Mouse (Mus musculus) heart, embryonic 12.5 days (tissue): ENCODE results near the gene Calml3. TPM values are rescaled to one million over a fixed set of nuclear protein-coding genes. Genes with fewer than 3 reads are reported as not detected.

Source experiments
- ATAC-seq: fragments of 200-750 bp; cut with Nextera tagmentation; 2 replicates; pipeline ENCODE4 v1.8.0; 2017; ENCODE audit warnings: moderate TSS enrichment, moderate library complexity; ENCODE audit not compliant: insufficient number of reproducible peaks, low FRiP score
- H3K27ac ChIP-seq: fragments of 300-500 bp; sonication (generic); 2 replicates; pipeline ENCODE4 v1.5.1; 2016; ENCODE audit warnings: mild to moderate bottlenecking, moderate library complexity; ENCODE audit not compliant: poor library complexity, severe bottlenecking
- H3K27me3 ChIP-seq: fragments of 300-500 bp; sonication (generic); replicated peaks from 2 replicates; pipeline ENCODE4 v1.6.1; 2016; ENCODE audit warnings: mild to moderate bottlenecking, moderate library complexity
- H3K36me3 ChIP-seq: fragments of 300-500 bp; sonication (generic); 2 replicates; pipeline ENCODE4 v1.6.1; 2016; ENCODE audit warnings: mild to moderate bottlenecking, moderate library complexity
- H3K4me1 ChIP-seq: fragments of 300-500 bp; sonication (generic); replicated peaks from 2 replicates; pipeline ENCODE4 v1.6.1; 2016; ENCODE audit warnings: mild to moderate bottlenecking
- H3K4me2 ChIP-seq: fragments of 300-500 bp; sonication (generic); 2 replicates; pipeline ENCODE4 v1.6.1; 2016; ENCODE audit warnings: mild to moderate bottlenecking, moderate library complexity
- H3K4me3 ChIP-seq: fragments of 300-500 bp; sonication (generic); 2 replicates; pipeline ENCODE4 v1.5.1; 2016; ENCODE audit warnings: mild to moderate bottlenecking
- H3K9ac ChIP-seq: fragments of 300-500 bp; sonication (generic); 2 replicates; pipeline ENCODE4 v1.6.1; 2016; ENCODE audit warnings: mild to moderate bottlenecking, moderate library complexity
- H3K9me3 ChIP-seq: fragments of 300-500 bp; sonication (generic); replicated peaks from 2 replicates; pipeline ENCODE4 v1.6.1; 2016; ENCODE audit warnings: mild to moderate bottlenecking, moderate library complexity
- WGBS: fragments of 180-500 bp; shearing (Covaris S2); methylation state at CpG from one replicate; pipeline ENCODE4 v1.1.7; 2016; 5-methylcytosine and 5-hydroxymethylcytosine counted together
- polyA plus RNA-seq: library from polyadenylated mRNA; unstranded; fragments of >200 nt; fragmentation: Nextera tagmentation; extraction: Ambion mirVana; gene quantifications from 2 replicates; pipeline ENCODE4 v1.2.1, GENCODE M21; 2016

Gene Calml3
- polyA plus RNA-seq, 1 experiment from 2014 or later, result not detected

DNA sequence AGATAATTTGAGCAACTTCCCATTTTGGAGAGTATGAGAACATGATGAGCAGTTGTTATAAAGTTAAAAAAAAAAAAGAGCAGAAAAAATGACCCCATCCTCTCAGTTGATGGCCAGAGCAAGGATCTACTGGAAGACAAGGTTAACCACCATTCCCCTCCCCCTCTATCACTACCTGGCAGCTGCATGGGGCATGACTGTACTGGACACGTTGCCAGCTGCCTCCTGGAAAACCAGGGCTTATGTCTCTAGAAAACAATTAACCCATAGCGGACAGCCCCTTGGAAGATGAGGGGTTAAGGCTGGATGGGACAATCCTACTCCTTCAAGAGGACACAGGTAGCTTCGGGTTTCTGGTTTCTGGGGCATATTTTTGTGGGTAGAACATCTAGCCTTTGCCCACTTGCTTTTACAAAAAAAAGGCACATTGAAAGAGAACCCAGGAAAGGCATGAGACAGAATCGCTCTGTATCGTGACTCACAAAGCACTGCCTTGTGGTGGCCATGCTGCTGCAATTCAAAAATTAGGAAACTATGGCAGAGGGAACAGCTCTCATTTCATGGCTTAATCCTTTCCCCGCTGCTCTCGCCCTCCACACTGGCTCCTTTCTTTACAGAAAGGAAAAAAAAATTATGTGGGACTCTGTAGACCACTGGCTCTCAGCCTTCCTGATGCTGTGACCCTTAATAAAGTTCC is 3.2 kb upstream of the Calml3 start:
- Histone ChIP-seq H3K4me2 (no peak overlapping the region), H3K4me3 (no peak overlapping the region), H3K4me1 (no peaks in the 10 kb centered on the region), H3K27ac (no peak overlapping the region), H3K36me3 (no peaks in the 10 kb centered on the region), H3K9me3 (peaks cover 3% of the 10 kb centered on the region; the same call in 1 of the 2 replicates), H3K9ac (no peak overlapping the region), H3K27me3 (no peaks in the 10 kb centered on the region)
- no peak for ATAC-seq
- WGBS, result 80% methylated on average over 7 of the region's 7 CpGs

- no peaks in the 10 kb centered on the region for H3K27me3 ChIP-seq
- no peak overlapping the region for H3K4me2 ChIP-seq
- H3K36me3 ChIP-seq, result no peaks in the 10 kb centered on the region
- no peak overlapping the region for H3K27ac ChIP-seq
- WGBS, result 61% methylated on average over 5 of the region's 5 CpGs
- no peak overlapping the region for H3K4me3 ChIP-seq
- H3K9ac ChIP-seq, result no peak overlapping the region
- no peak; the same call in 1 of the 2 replicates for ATAC-seq
- peaks cover 3% of the 10 kb centered on the region; the same call in 1 of the 2 replicates for H3K9me3 ChIP-seq
- H3K4me1 ChIP-seq, result peaks cover 6% of the 10 kb centered on the region
These were observed 1.5 kb upstream of the Calml3 start for GRCm38 (mm10) chr13:3805638-3806037.

DNA sequence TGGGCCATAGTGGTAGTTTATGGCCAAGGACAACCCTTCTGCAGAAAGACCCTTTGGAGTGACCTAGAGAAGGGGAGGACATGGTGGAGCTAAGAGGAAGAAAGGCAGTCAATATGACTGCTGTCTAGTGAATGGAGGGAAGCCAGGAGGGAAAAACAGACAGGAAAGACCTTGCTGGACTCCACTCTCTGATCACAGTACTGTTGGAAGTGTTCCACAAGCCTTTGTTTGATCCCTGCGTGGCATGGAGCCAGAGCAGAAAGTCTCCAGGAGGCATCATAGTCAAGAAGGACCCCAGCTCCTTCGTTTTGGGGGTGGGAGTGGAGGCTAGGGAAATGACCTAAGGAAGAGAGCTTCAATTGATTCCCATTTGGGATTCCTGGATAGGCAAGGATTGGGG is 1.0 kb upstream of the Calml3 start:
- no peak overlapping the region for H3K27ac ChIP-seq
- H3K4me3 ChIP-seq, result no peak overlapping the region
- no peak overlapping the region for H3K9ac ChIP-seq
- no peaks in the 10 kb centered on the region for H3K27me3 ChIP-seq
- peaks cover 12% of the 10 kb centered on the region for H3K4me1 ChIP-seq
- H3K9me3 ChIP-seq, result no peaks in the 10 kb centered on the region
- no peaks in the 10 kb centered on the region for H3K36me3 ChIP-seq
- ATAC-seq, result no peak
- 44% methylated on average over 2 of the region's 2 CpGs for WGBS
- no peak overlapping the region for H3K4me2 ChIP-seq

DNA sequence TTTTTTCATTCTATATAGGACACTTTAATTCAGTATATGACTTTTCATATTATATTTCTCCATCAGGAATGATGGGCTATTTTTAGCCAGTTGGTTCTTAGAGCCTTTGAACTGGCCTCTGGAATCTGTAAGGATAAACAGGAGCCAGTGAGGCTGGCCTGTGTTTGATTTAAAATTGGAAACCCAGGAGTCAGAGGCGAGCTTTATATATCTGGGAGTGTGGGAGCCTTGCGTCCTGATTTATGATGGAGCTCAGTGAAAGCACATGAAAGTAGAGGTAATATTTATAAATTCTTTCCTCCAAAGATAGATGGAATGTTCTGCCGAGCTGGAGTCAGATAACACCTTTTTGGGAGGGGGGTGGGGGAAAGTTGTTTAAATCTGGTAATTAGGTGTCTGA is 4.7 kb downstream of the Calml3 start:
- H3K4me3 ChIP-seq, result no peak overlapping the region

GRCm38 (mm10) chr13:3798751-3799150 is 5.4 kb downstream of the Calml3 start:
- peaks cover 22% of the 10 kb centered on the region for H3K4me1 ChIP-seq
- no peaks in the 10 kb centered on the region for H3K36me3 ChIP-seq
- H3K27ac ChIP-seq, result no peak overlapping the region
- H3K9me3 ChIP-seq, result no peaks in the 10 kb centered on the region
- H3K27me3 ChIP-seq, result no peaks in the 10 kb centered on the region
- no peak overlapping the region for H3K4me3 ChIP-seq
- H3K4me2 ChIP-seq, result no peak overlapping the region
- H3K9ac ChIP-seq, result no peak overlapping the region
- no peak for ATAC-seq

More for the DNA sequence above, 4.7 kb downstream of the Calml3 start:
- no peak overlapping the region for H3K27ac ChIP-seq
- no peaks in the 10 kb centered on the region for H3K9me3 ChIP-seq
- H3K4me2 ChIP-seq, result no peak overlapping the region
- H3K4me1 ChIP-seq, result peaks cover 22% of the 10 kb centered on the region
- H3K36me3 ChIP-seq, result no peaks in the 10 kb centered on the region
- 16% methylated on average over 3 of the region's 3 CpGs for WGBS
- no peak for ATAC-seq
- H3K27me3 ChIP-seq, result no peaks in the 10 kb centered on the region
- H3K9ac ChIP-seq, result no peak overlapping the region

DNA sequence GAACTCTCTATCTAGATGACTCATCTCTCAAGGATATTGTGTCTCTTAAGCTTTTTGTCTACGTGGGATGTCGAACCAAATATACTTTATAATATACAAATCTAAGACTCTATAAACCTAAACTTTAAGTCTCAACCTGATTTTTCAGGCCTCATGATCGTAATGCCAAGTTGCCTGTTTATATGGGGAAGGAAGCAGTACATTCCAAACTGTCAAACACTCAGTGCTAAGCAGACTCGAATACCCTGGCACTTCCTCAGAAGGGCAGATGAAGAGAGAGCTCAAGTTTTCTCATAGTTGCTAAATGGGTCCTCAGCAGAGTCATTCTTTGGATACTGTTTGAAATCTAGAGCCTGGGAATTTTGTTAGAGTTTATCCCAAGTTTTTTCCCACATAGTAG is 7.5 kb downstream of the Calml3 start:
- no peak overlapping the region for H3K4me3 ChIP-seq
- no peak for ATAC-seq
- no peaks in the 10 kb centered on the region for H3K27me3 ChIP-seq
- no peak overlapping the region for H3K9ac ChIP-seq
- H3K27ac ChIP-seq, result no peak overlapping the region
- peaks cover 25% of the 10 kb centered on the region for H3K4me1 ChIP-seq
- WGBS, result 68% methylated on average over 4 of the region's 4 CpGs
- H3K36me3 ChIP-seq, result no peaks in the 10 kb centered on the region
- no peaks in the 10 kb centered on the region for H3K9me3 ChIP-seq
- H3K4me2 ChIP-seq, result no peak overlapping the region

DNA sequence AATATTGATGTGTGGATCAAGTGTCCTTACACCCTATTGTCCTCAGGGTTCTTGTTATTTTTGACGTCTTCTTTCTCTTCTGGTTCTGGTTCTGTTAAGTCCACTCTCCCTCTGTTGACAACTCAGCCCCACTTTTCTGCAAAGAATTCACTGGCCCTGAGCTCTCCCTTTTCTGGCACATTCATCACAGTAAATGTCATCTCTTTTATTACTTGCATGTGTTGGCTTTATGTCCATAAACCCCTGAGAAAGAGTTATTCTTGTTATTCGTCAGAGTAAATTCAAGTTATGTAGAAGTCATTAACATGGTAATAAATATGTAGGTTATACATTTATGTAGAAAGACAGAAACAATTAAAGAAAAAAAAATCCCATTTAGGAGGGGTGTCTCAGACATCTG is 14.6 kb downstream of the Calml3 start:
- whole genome bisulfite sequencing, result 74% methylated on average over 2 of the region's 2 CpGs
- H3K4me1 ChIP-seq, result peaks cover 7% of the 10 kb centered on the region; the same call in 1 of the 2 replicates
- H3K27ac ChIP-seq, result no peak overlapping the region
- H3K9me3 ChIP-seq, result no peaks in the 10 kb centered on the region
- H3K9ac ChIP-seq, result no peak overlapping the region
- no peaks in the 10 kb centered on the region for H3K36me3 ChIP-seq
- no peak overlapping the region for H3K4me3 ChIP-seq
- no peaks in the 10 kb centered on the region for H3K27me3 ChIP-seq
- no peak for ATAC-seq
- no peak overlapping the region for H3K4me2 ChIP-seq

DNA sequence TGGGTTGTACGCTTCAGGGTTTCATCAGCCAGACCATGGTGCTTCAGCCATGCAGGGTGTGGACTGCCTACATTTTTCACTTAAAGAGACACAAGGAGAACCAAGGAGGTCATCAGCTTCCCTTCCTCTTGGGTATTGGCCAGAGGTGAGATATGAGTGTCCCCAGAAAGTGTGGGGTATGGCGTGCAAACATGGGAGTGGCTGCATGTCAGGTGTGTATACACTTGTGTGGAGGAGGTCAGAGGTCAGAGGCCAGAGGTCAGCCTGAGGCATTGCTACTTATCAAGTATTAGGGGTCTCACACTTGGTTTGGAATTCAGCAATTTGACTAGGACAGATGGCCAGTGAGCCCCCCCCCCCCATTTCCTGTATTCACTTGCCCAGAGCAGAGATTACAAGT is 15.5 kb downstream of the Calml3 start:
- no peaks in the 10 kb centered on the region for H3K36me3 ChIP-seq
- no peaks in the 10 kb centered on the region for H3K9me3 ChIP-seq
- no peak for ATAC-seq
- WGBS, result 84% methylated on average over 2 of the region's 2 CpGs
- no peak overlapping the region for H3K9ac ChIP-seq
- H3K4me1 ChIP-seq, result peaks cover 7% of the 10 kb centered on the region; the same call in 1 of the 2 replicates
- H3K4me3 ChIP-seq, result no peak overlapping the region
- no peaks in the 10 kb centered on the region for H3K27me3 ChIP-seq
- no peak overlapping the region for H3K27ac ChIP-seq
- H3K4me2 ChIP-seq, result no peak overlapping the region

DNA sequence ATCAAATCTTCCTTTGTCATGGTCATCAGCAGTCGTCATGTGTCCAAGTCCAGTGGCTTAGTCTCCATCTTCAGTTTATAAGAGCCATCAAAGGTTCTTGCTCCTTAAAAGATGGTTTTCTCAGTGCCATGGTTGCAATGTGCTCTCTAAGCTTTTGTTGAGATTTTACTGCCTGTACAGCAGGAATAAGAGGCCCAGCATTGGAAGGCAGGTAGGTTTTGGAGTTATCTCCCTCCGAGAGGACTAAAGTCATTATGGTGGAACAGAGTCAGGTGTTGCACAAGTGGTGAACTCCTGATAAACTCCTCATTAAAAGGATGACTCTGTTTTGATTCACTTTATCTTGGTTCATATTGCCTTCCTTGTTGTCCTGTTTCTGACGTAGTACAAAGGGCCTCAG is 16.5 kb downstream of the Calml3 start:
- Histone ChIP-seq H3K27me3 (no peaks in the 10 kb centered on the region), H3K27ac (no peak overlapping the region), H3K4me3 (no peak overlapping the region), H3K4me2 (no peak overlapping the region), H3K4me1 (peaks cover 7% of the 10 kb centered on the region; the same call in 1 of the 2 replicates), H3K36me3 (no peaks in the 10 kb centered on the region), H3K9ac (no peak overlapping the region), H3K9me3 (no peaks in the 10 kb centered on the region)
- no peak for ATAC-seq
- WGBS, result 75% methylated on average over 3 of the region's 3 CpGs

GRCm38 (mm10) chr13:3787102-3787501 is 17.0 kb downstream of the Calml3 start:
- no peaks in the 10 kb centered on the region for H3K27me3 ChIP-seq
- no peak overlapping the region for H3K27ac ChIP-seq
- no peaks in the 10 kb centered on the region for H3K36me3 ChIP-seq
- 39% methylated on average over 4 of the region's 4 CpGs for WGBS
- peaks cover 5% of the 10 kb centered on the region; the same call in 1 of the 2 replicates for H3K4me1 ChIP-seq
- no peaks in the 10 kb centered on the region for H3K9me3 ChIP-seq
- H3K4me2 ChIP-seq, result no peak overlapping the region
- no peak for ATAC-seq
- H3K4me3 ChIP-seq, result no peak overlapping the region
- H3K9ac ChIP-seq, result no peak overlapping the region

DNA sequence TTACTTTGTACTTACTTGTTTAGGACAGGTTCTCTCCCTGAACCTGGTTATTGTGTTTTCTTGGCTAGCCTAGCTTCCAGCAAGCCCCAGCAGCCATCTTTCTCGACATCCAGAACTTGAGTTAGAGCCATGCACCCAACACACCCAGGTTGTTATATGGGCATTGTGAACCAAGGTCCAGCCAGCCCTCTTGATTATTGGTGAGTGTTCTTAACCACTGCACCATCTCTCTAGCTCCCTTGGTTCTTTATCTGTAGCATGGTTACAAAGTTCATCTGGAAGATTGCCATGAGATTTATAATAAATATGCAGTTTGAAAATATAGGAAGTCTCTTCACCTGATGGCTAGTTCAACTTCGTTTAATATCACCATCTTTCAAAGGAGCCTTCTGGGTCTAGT is 20.5 kb downstream of the Calml3 start:
- Histone ChIP-seq H3K9ac (no peak overlapping the region), H3K4me3 (no peak overlapping the region), H3K27me3 (no peaks in the 10 kb centered on the region), H3K27ac (no peak overlapping the region), H3K9me3 (no peaks in the 10 kb centered on the region), H3K36me3 (no peaks in the 10 kb centered on the region), H3K4me2 (no peak overlapping the region), H3K4me1 (no peaks in the 10 kb centered on the region; the same call in 1 of the 2 replicates)
- 64% methylated on average over 2 of the region's 2 CpGs for WGBS
- ATAC-seq, result no peak

DNA sequence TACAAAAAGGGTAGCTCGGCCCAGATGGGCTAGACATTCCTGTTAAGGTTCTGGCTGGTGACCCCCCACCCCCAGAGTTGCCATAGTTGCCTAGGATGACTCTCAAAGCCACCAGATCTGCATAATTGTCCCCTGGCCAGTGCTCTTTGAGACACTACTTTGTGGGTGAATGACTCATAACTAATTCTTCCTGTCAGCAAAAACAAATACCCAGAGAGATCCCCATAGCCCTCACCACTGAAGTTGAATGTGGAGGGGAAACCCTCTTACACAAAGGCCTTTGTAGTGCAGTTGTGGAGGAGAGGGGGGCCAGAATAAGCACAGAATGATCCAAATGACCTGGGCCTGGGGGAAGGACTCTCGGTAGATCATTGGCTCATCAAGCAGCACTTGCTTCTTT is 21.6 kb downstream of the Calml3 start:
- H3K27ac ChIP-seq, result no peak overlapping the region
- 62% methylated on average over 2 of the region's 2 CpGs for WGBS
- no peak for ATAC-seq

More for the DNA sequence above, 21.6 kb downstream of the Calml3 start:
- no peak overlapping the region for H3K9ac ChIP-seq
- no peak overlapping the region for H3K4me3 ChIP-seq
- no peaks in the 10 kb centered on the region for H3K36me3 ChIP-seq
- H3K4me1 ChIP-seq, result peaks cover 4% of the 10 kb centered on the region; the same call in 1 of the 2 replicates
- H3K9me3 ChIP-seq, result no peaks in the 10 kb centered on the region
- no peaks in the 10 kb centered on the region for H3K27me3 ChIP-seq
- H3K4me2 ChIP-seq, result no peak overlapping the region
